12 mouse cellular contexts compared by ENCODE assay signal in the genomic region with DNA sequence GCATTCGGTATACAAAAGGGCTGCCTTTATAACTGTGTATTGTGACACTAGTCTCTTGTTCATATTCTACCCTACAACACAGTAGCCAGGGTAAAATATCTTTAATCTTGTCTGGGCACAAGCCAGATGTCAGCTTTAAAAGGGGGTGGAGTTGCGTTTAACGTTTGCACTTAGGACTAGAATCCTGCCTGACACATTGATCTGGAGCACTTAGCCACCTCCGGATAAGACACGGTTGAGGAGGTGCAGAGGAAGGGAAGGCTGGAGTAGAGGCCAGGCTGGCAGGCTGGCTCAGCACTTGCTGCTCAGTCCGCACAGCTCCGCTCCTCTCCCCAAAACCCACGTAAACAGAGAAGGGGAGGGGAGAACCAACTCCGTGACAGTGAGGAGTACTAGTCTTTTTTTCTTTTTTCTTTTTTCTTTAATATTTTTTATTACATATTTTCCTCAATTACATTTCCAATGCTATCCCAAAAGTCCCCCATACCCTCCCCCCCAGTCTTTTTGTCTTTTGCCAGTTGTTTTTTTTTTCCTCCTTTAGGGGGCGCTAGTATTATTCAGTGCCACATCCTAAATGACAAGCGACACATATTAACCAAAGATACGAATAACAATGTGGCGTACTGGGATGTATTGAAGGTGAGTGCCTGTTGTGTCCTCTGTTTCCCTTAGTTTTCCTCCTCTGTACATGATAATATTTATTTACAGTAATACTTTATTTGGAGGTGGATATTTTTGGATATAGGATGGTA. TPM values are rescaled to one million over a fixed set of nuclear protein-coding genes. Genes with fewer than 3 reads are reported as not detected.
DNase-seq lines count a peak whose midpoint lies in the region; ATAC-seq and TF ChIP-seq lines count a peak whose summit lies in the region.
"Had no signal": no experiment of that assay in that cellular context is flagged by ENCODE, and none has a peak within 500 bp of the region (broad histone marks: within the 10 kb centered on the region; RNA-seq: fewer than 3 reads in every experiment).

No protein-coding gene starts in this region.

- TF ChIP-seq CTCF in gastrocnemius, adult 2 months (IDR thresholded peaks at IDR 0.05) = peak; percentile 49
- TF ChIP-seq CTCF in liver, postnatal 0 days (IDR thresholded peaks at IDR 0.05; ENCODE audit: low read depth) = peak; percentile 47

- no peak overlapping the region for H3K9ac ChIP-seq in liver, postnatal 0 days (replicated peaks)
- H3K9ac ChIP-seq in liver, embryonic 12.5 days = no peak overlapping the region
- H3K9ac ChIP-seq: hindbrain, embryonic 15.5 days; limb, embryonic 15.5 days had no signal

- no peaks in the 10 kb centered on the region for H3K27me3 ChIP-seq in liver, postnatal 0 days (ENCODE audit: insufficient read depth, low read length)
- H3K27me3 ChIP-seq in liver, embryonic 12.5 days (replicated peaks) = no peaks in the 10 kb centered on the region
- no peaks in the 10 kb centered on the region for H3K27me3 ChIP-seq in splenic B cell, adult 2 months (ENCODE audit: control insufficient read depth, insufficient read depth, low read length, poor library complexity, severe bottlenecking)
- H3K27me3 ChIP-seq: hindbrain, embryonic 15.5 days; limb, embryonic 15.5 days had no signal

- peaks cover 84% of the 10 kb centered on the region for H3K36me3 ChIP-seq in liver, postnatal 0 days (replicated peaks; ENCODE audit: insufficient read depth, low read length)
- H3K36me3 ChIP-seq in liver, embryonic 12.5 days = peaks cover 97% of the 10 kb centered on the region
- peaks cover 15% of the 10 kb centered on the region for H3K36me3 ChIP-seq in splenic B cell, adult 2 months (ENCODE audit: control insufficient read depth, insufficient read depth, low read length, poor library complexity, severe bottlenecking)

- H3K27ac ChIP-seq in gastrocnemius, adult 2 months = no peak overlapping the region
- H3K27ac ChIP-seq in liver, postnatal 0 days (ENCODE audit: low read depth) = no peak overlapping the region
- H3K27ac ChIP-seq in liver, embryonic 12.5 days = no peak overlapping the region
- H3K27ac ChIP-seq: limb, embryonic 15.5 days had no signal

- no peak overlapping the region for H3K4me3 ChIP-seq in gastrocnemius, adult 2 months
- no peak overlapping the region for H3K4me3 ChIP-seq in liver, postnatal 0 days (ENCODE audit: low read depth, low read length)
- H3K4me3 ChIP-seq in liver, embryonic 12.5 days = no peak overlapping the region
- H3K4me3 ChIP-seq: hindbrain, embryonic 15.5 days; limb, embryonic 15.5 days had no signal

- WGBS in liver, postnatal 0 days (ENCODE audit: insufficient replicate concordance) = 69% methylated on average over 13 of the region's 13 CpGs
- 76% methylated on average over 13 of the region's 13 CpGs for WGBS in liver, embryonic 12.5 days (ENCODE audit: insufficient replicate concordance)

- DNase-seq in gastrocnemius, adult 2 months = no peak
- DNase-seq in gastrocnemius, postnatal 36 days = no peak
- DNase-seq in liver, postnatal 0 days = no peak
- peak; percentile 40 for DNase-seq in R1 (ENCODE audit: low read depth, low spot score)
- DNase-seq in splenic B cell, adult 2 months (ENCODE audit: low read depth, low spot score) = peak; percentile 39
- DNase-seq in cerebellum, adult 8-10 months = no peak
- DNase-seq: cerebellum, postnatal 14 days; kidney, postnatal 10 days; thymus, postnatal 36 days had no signal

- ATAC-seq in liver, postnatal 0 days = no peak
- no peak for ATAC-seq in liver, embryonic 12.5 days

- TF ChIP-seq EP300 in liver, postnatal 0 days (IDR thresholded peaks at IDR 0.05; ENCODE audit: low read depth) = no peak

- intact Hi-C loops in gastrocnemius, adult 2 months (cut with DNase I) = no loop called here
- intact Hi-C loops in gastrocnemius, postnatal 36 days (cut with DNase I) = no loop called here

- H3K4me2 ChIP-seq in liver, postnatal 0 days (ENCODE audit: low read depth, low read length) = no peak overlapping the region
- no peak overlapping the region for H3K4me2 ChIP-seq in liver, embryonic 12.5 days
- H3K4me2 ChIP-seq: hindbrain, embryonic 15.5 days; limb, embryonic 15.5 days had no signal

- H3K4me1 ChIP-seq in liver, postnatal 0 days (ENCODE audit: insufficient read depth) = no peaks in the 10 kb centered on the region
- H3K4me1 ChIP-seq in liver, embryonic 12.5 days = no peaks in the 10 kb centered on the region
- H3K4me1 ChIP-seq: hindbrain, embryonic 15.5 days; limb, embryonic 15.5 days had no signal

- H3K9me3 ChIP-seq in liver, postnatal 0 days (ENCODE audit: low read length) = no peaks in the 10 kb centered on the region
- H3K9me3 ChIP-seq in liver, embryonic 12.5 days (replicated peaks) = no peaks in the 10 kb centered on the region
- H3K9me3 ChIP-seq: hindbrain, embryonic 15.5 days; limb, embryonic 15.5 days had no signal

RNA-seq across cellular contexts. Expression of a gene that starts 18.6 kb away (rescaled TPM):
- total RNA-seq in gastrocnemius, adult 2 months (2021) = 10 to 100 TPM; 14.3 to 15.9 TPM
- total RNA-seq in gastrocnemius, postnatal 36 days (2021) = 10 to 100 TPM; 11.0 to 12.1 TPM
- polyA plus RNA-seq in liver, postnatal 0 days (2015; fragmentation: Nextera tagmentation; extraction: Ambion mirVana) = 9.8 and 13.9 TPM in 2 replicates
- polyA plus RNA-seq in liver, embryonic 12.5 days (2016; fragmentation: Nextera tagmentation; extraction: Ambion mirVana) = 32.9 and 33.7 TPM in 2 replicates

RNA-seq across cellular contexts. Expression of a gene that starts 24.1 kb away (rescaled TPM):
- 10 to 100 TPM; 20.5 to 21.4 TPM for total RNA-seq in gastrocnemius, adult 2 months (2021)
- 10 to 100 TPM; 14.5 to 15.3 TPM for total RNA-seq in gastrocnemius, postnatal 36 days (2021)
- polyA plus RNA-seq in liver, postnatal 0 days (2015; fragmentation: Nextera tagmentation; extraction: Ambion mirVana) = 6.8 and 8.8 TPM in 2 replicates
- 14.9 and 15.9 TPM in 2 replicates for polyA plus RNA-seq in liver, embryonic 12.5 days (2016; fragmentation: Nextera tagmentation; extraction: Ambion mirVana)

RNA-seq across cellular contexts. Expression of a gene that starts 24.1 kb away (rescaled TPM):
- not detected for total RNA-seq in gastrocnemius, adult 2 months (2021)
- total RNA-seq in gastrocnemius, postnatal 36 days (2021) = not detected
- 0.09 and 0.22 TPM in 2 replicates for polyA plus RNA-seq in liver, postnatal 0 days (2015; fragmentation: Nextera tagmentation; extraction: Ambion mirVana)
- 0.06 and 0.07 TPM in 2 replicates for polyA plus RNA-seq in liver, embryonic 12.5 days (2016; fragmentation: Nextera tagmentation; extraction: Ambion mirVana)

Comparison
In these comparisons a context has a peak if more than half of its experiments do, and no peak if none do; other contexts are left out.
1. DNase-seq: peak in R1 (single experiment) and splenic B cell, adult 2 months (single experiment); none in gastrocnemius, adult 2 months (single experiment), gastrocnemius, postnatal 36 days (0 of 2), liver, postnatal 0 days (single experiment) and cerebellum, adult 8-10 months (single experiment).